ENCODE assay signal across 24 mouse cellular contexts in genomic region chr1:86879547-86879946, GRCm38 (mm10).
"Had no signal": no experiment of that assay in that cellular context is flagged by ENCODE, and none has a peak within 500 bp of the region (broad histone marks: within the 10 kb centered on the region; RNA-seq: fewer than 3 reads in every experiment).

No protein-coding gene starts in this region.

- ATAC-seq: hindbrain, embryonic 16.5 days; inflammation-experienced regulatory T-cells, adult 6 months; intestine, embryonic 15.5 days; intestine, postnatal 0 days had no signal

- H3K36me3 ChIP-seq: heart, embryonic 10.5 days; intestine, embryonic 15.5 days had no signal

- H3K4me3 ChIP-seq: gastrocnemius, adult 2 months; heart, embryonic 10.5 days; heart, embryonic 12.5 days; hindbrain, embryonic 10.5 days; hindbrain, embryonic 12.5 days; intestine, embryonic 15.5 days; layer of hippocampus, adult 2 months; left cerebral cortex, adult 2 months; limb, embryonic 10.5 days; limb, embryonic 12.5 days had no signal

- H3K9ac ChIP-seq: heart, embryonic 12.5 days; hindbrain, embryonic 12.5 days; hindbrain, embryonic 14.5 days; intestine, embryonic 15.5 days; limb, embryonic 12.5 days had no signal

- H3K27ac ChIP-seq: gastrocnemius, adult 2 months; heart, embryonic 10.5 days; hindbrain, embryonic 10.5 days; hindbrain, embryonic 12.5 days; hindbrain, embryonic 14.5 days; intestine, embryonic 15.5 days; layer of hippocampus, adult 2 months; left cerebral cortex, adult 2 months; limb, embryonic 10.5 days; limb, embryonic 12.5 days had no signal

- H3K9me3 ChIP-seq: heart, embryonic 10.5 days; heart, embryonic 12.5 days; hindbrain, embryonic 10.5 days; hindbrain, embryonic 12.5 days; intestine, embryonic 15.5 days; limb, embryonic 10.5 days; limb, embryonic 12.5 days had no signal

- H3K27me3 ChIP-seq: heart, embryonic 12.5 days; hindbrain, embryonic 12.5 days; intestine, embryonic 15.5 days; limb, embryonic 12.5 days had no signal

- H3K4me2 ChIP-seq: heart, embryonic 12.5 days; hindbrain, embryonic 12.5 days; hindbrain, embryonic 14.5 days; intestine, embryonic 15.5 days; limb, embryonic 12.5 days had no signal

- DNase-seq: gastrocnemius, adult 2 months; gastrocnemius, postnatal 10 days; gastrocnemius, postnatal 25 days; heart, adult 18-20 months; heart, postnatal 10 days; heart, postnatal 4 days; kidney, adult 18-20 months; kidney, adult 8-10 months; kidney, postnatal 10 days; kidney, postnatal 25 days; kidney, postnatal 4 days had no signal

- H3K4me1 ChIP-seq: heart, embryonic 10.5 days; heart, embryonic 12.5 days; hindbrain, embryonic 10.5 days; hindbrain, embryonic 12.5 days; intestine, embryonic 15.5 days; limb, embryonic 10.5 days; limb, embryonic 12.5 days had no signal
